Mouse (Mus musculus) liver, embryonic 16.5 days (tissue): Measurements from ENCODE around the gene Nrf1. TPM values are rescaled to one million over a fixed set of nuclear protein-coding genes. Genes with fewer than 3 reads are reported as not detected.

Source experiments
- ATAC-seq: fragments of 200-750 bp; cut with Nextera tagmentation; 2 replicates; pipeline ENCODE4 v1.8.0; 2017; ENCODE audit warnings: low read depth, mild to moderate bottlenecking, moderate number of reproducible peaks, moderate library complexity
- H3K27ac ChIP-seq: fragments of 300-500 bp; sonication (generic); 2 replicates; pipeline ENCODE4 v1.5.1; 2014; ENCODE audit warnings: mild to moderate bottlenecking, low read length
- H3K27me3 ChIP-seq: fragments of 300-500 bp; sonication (generic); 2 replicates; pipeline ENCODE4 v1.6.1; 2014; ENCODE audit warnings: low read depth, low read length, mixed read lengths; ENCODE audit not compliant: control insufficient read depth, insufficient read depth
- H3K36me3 ChIP-seq: fragments of 300-500 bp; sonication (generic); 2 replicates; pipeline ENCODE4 v1.6.1; 2014; ENCODE audit warnings: mild to moderate bottlenecking; ENCODE audit not compliant: control insufficient read depth, insufficient read depth
- H3K4me1 ChIP-seq: fragments of 300-500 bp; sonication (generic); 2 replicates; pipeline ENCODE4 v1.6.1; 2014; ENCODE audit warnings: low read depth, low read length, mixed read lengths; ENCODE audit not compliant: control insufficient read depth
- H3K4me2 ChIP-seq: fragments of 300-500 bp; sonication (generic); 2 replicates; pipeline ENCODE4 v1.6.1; 2014; ENCODE audit warnings: low read depth, low read length, mixed read lengths
- H3K4me3 ChIP-seq: fragments of 300-500 bp; sonication (generic); 2 replicates; pipeline ENCODE4 v1.5.1; 2014; ENCODE audit warnings: low read depth, mild to moderate bottlenecking, low read length
- H3K9ac ChIP-seq: fragments of 300-500 bp; sonication (generic); 2 replicates; pipeline ENCODE4 v1.6.1; 2014; ENCODE audit warnings: low read depth, low read length
- H3K9me3 ChIP-seq: fragments of 300-500 bp; sonication (generic); replicated peaks from 2 replicates; pipeline ENCODE4 v1.6.1; 2016; ENCODE audit warnings: low read length; ENCODE audit not compliant: control insufficient read depth
- WGBS: fragments of 180-500 bp; shearing (Covaris S2); extraction: QIAGEN DNeasy Blood & Tissue Kit; methylation state at CpG from one replicate; pipeline ENCODE4 v1.1.7; 2014; ENCODE audit not compliant: insufficient replicate concordance; 5-methylcytosine and 5-hydroxymethylcytosine counted together
- polyA plus RNA-seq: library from polyadenylated mRNA; unstranded; fragments of >200 nt; fragmentation: Nextera tagmentation; extraction: Ambion mirVana; gene quantifications from 2 replicates; pipeline ENCODE4 v1.2.1, GENCODE M21; 2015

The Nrf1 gene
- polyA plus RNA-seq, 1 experiment from 2014 or later, result 35.3 TPM

DNA sequence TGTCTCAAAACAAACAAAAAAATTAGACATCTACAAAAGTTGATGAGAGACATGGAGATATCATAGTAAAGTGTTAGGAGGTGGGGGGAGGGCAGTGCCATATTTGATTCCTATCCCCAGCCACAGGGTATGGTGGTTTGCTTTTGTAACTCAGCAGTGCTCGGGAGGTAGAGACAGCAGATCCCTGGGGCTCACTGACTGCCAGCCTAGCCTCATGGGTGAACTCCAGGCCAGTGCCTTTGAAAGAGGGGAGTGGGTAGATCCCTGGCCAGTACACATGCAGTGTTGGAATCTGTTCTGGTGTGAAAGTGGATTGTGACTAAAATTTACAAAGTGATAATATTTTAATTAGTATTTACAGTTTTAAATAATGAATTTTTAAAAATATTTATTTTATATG is 75.6 kb downstream of the Nrf1 start:
- H3K4me1 ChIP-seq, result no peaks in the 10 kb centered on the region
- H3K9ac ChIP-seq, result no peak overlapping the region
- no peak overlapping the region for H3K27ac ChIP-seq
- H3K9me3 ChIP-seq, result no peaks in the 10 kb centered on the region
- H3K4me2 ChIP-seq, result no peak overlapping the region
- no peaks in the 10 kb centered on the region for H3K27me3 ChIP-seq
- H3K36me3 ChIP-seq, result peaks cover 42% of the 10 kb centered on the region
- WGBS, result 79% methylated on average over 1 of the region's 1 CpGs
- H3K4me3 ChIP-seq, result no peak overlapping the region
- ATAC-seq, result no peak

- H3K9ac ChIP-seq, result no peak overlapping the region
- no peaks in the 10 kb centered on the region for H3K4me1 ChIP-seq
- peak overlapping the region; percentile 24; the same call in 1 of the 2 replicates for H3K27ac ChIP-seq
- H3K36me3 ChIP-seq, result peaks cover 23% of the 10 kb centered on the region
- H3K27me3 ChIP-seq, result no peaks in the 10 kb centered on the region
- H3K4me3 ChIP-seq, result no peak overlapping the region
- H3K4me2 ChIP-seq, result no peak overlapping the region
- H3K9me3 ChIP-seq, result no peaks in the 10 kb centered on the region
- ATAC-seq, result peak; percentile 72
- WGBS, result 66% methylated on average over 7 of the region's 7 CpGs
These were observed 78.3 kb downstream of the Nrf1 start for GRCm38 (mm10) chr6:30126060-30126459.

GRCm38 (mm10) chr6:30126766-30127165 is 79.0 kb downstream of the Nrf1 start:
- Histone ChIP-seq H3K9ac (no peak overlapping the region), H3K27ac (no peak overlapping the region), H3K27me3 (no peaks in the 10 kb centered on the region), H3K4me3 (no peak overlapping the region), H3K4me1 (no peaks in the 10 kb centered on the region; the same call in 1 of the 2 replicates), H3K9me3 (no peaks in the 10 kb centered on the region), H3K36me3 (peaks cover 23% of the 10 kb centered on the region), H3K4me2 (no peak overlapping the region)
- WGBS, result 80% methylated on average over 8 of the region's 9 CpGs
- no peak for ATAC-seq

DNA sequence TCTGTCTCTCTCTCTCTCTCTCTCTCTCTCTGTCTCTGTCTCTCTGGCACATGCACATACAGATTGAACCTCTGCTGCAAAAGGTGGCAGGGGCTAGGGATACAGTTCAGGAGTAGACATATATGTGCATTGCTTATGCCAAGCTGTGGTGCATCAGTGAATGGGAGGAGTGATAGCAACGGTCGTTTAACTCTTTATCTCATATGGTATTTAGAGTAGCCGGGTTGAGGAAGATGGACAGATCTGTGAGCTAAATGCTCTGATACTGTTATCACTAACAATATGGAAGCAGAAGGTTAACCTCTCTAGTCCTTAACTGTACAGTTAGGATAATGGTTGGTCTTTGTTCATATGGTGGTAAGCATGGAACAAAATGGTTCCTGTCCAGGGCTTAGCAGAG is 84.6 kb downstream of the Nrf1 start:
- Histone ChIP-seq H3K36me3 (peaks cover 16% of the 10 kb centered on the region), H3K27ac (no peak overlapping the region), H3K4me3 (no peak overlapping the region), H3K27me3 (no peaks in the 10 kb centered on the region), H3K9ac (no peak overlapping the region), H3K4me2 (no peak overlapping the region), H3K9me3 (no peaks in the 10 kb centered on the region), H3K4me1 (peaks cover 5% of the 10 kb centered on the region; the same call in 1 of the 2 replicates)
- peak; percentile 47; the same call in 1 of the 2 replicates for ATAC-seq
- 29% methylated on average over 3 of the region's 3 CpGs for WGBS

DNA sequence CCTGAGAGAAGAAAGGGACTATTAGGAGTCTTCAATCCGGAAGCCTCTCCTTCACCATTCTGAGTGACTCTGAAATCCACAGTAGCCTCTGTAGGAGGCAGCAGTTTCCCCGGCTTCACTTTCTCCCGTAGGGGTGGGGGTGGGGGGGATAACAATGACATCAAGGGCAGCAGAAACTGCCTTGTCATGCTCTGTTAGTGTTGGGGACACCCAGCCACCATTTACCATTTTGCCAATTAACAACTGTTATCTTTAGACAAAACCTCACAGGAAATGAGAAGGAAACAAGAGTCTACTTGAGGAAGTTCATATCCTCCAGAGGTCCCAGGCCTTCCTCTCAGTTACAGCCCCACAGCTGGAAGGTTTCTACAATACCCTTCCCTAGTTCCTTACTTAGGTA is 87.8 kb downstream of the Nrf1 start:
- no peaks in the 10 kb centered on the region for H3K9me3 ChIP-seq
- ATAC-seq, result peak; percentile 19; the same call in 1 of the 2 replicates
- H3K27me3 ChIP-seq, result no peaks in the 10 kb centered on the region
- no peak overlapping the region for H3K4me2 ChIP-seq
- H3K4me3 ChIP-seq, result no peak overlapping the region
- no peak overlapping the region for H3K9ac ChIP-seq
- peaks cover 5% of the 10 kb centered on the region; the same call in 1 of the 2 replicates for H3K4me1 ChIP-seq
- H3K27ac ChIP-seq, result no peak overlapping the region
- H3K36me3 ChIP-seq, result peaks cover 9% of the 10 kb centered on the region
- WGBS, result 16% methylated on average over 3 of the region's 3 CpGs

GRCm38 (mm10) chr6:30137227-30137626 is 89.4 kb downstream of the Nrf1 start:
- H3K27me3 ChIP-seq, result no peaks in the 10 kb centered on the region
- WGBS, result 70% methylated on average over 2 of the region's 2 CpGs
- H3K9me3 ChIP-seq, result no peaks in the 10 kb centered on the region
- ATAC-seq, result no peak
- H3K4me1 ChIP-seq, result peaks cover 5% of the 10 kb centered on the region; the same call in 1 of the 2 replicates
- H3K27ac ChIP-seq, result no peak overlapping the region
- no peak overlapping the region for H3K4me2 ChIP-seq
- no peak overlapping the region for H3K9ac ChIP-seq
- H3K36me3 ChIP-seq, result peaks cover 10% of the 10 kb centered on the region
- no peak overlapping the region for H3K4me3 ChIP-seq

DNA sequence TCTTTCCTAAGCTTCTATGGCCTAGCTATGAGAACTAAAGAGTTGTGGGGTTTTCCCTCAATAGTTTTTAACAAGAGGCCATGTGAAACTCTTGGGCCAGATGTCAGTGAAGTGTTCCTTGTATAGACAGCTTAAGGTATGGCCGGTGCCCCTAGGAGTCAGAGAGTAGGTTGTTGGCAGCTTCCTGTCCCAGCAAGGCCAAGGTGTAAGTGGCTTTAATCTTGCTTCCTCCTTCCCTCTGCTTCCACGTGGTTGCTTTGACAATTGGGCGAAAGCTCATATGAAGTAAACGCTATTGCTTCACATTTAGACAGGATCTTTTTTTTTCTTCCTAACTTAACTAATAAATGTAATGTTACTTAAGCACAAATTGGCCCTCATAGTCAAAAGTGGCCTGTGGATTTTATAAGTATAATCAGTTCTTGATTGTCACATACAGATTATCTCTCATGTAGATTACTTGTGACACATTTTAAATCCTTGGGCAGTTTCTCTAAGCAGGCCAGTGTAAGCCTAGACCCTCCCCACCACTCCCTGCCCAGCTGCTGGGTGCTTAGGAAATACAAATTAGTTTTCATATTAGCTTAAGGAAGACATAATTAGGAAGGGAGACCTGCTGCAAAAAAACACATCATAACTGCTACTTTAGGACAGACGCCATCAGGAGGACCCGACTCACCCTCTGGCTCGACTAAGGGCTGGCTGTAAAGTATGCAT is 91.7 kb downstream of the Nrf1 start:
- H3K9ac ChIP-seq, result no peak overlapping the region
- peaks cover 12% of the 10 kb centered on the region for H3K36me3 ChIP-seq
- H3K4me2 ChIP-seq, result no peak overlapping the region
- H3K27me3 ChIP-seq, result no peaks in the 10 kb centered on the region
- H3K9me3 ChIP-seq, result no peaks in the 10 kb centered on the region
- H3K4me1 ChIP-seq, result peaks cover 5% of the 10 kb centered on the region; the same call in 1 of the 2 replicates
- no peak overlapping the region for H3K4me3 ChIP-seq
- 70% methylated on average over 7 of the region's 7 CpGs for WGBS
- no peak for ATAC-seq
- H3K27ac ChIP-seq, result no peak overlapping the region

GRCm38 (mm10) chr6:30143263-30143662 is 95.5 kb downstream of the Nrf1 start:
- no peaks in the 10 kb centered on the region for H3K27me3 ChIP-seq
- H3K36me3 ChIP-seq, result peaks cover 15% of the 10 kb centered on the region
- H3K4me2 ChIP-seq, result no peak overlapping the region
- ATAC-seq, result no peak
- H3K9me3 ChIP-seq, result no peaks in the 10 kb centered on the region
- 85% methylated on average over 4 of the region's 4 CpGs for WGBS
- no peak overlapping the region for H3K4me3 ChIP-seq
- H3K4me1 ChIP-seq, result peaks cover 25% of the 10 kb centered on the region
- H3K27ac ChIP-seq, result no peak overlapping the region
- no peak overlapping the region for H3K9ac ChIP-seq

GRCm38 (mm10) chr6:30147058-30147457 is 99.3 kb downstream of the Nrf1 start:
- Histone ChIP-seq H3K27me3 (no peaks in the 10 kb centered on the region), H3K4me2 (peak overlapping the region; percentile 68), H3K9ac (peak overlapping the region; percentile 45), H3K9me3 (no peaks in the 10 kb centered on the region), H3K36me3 (peaks cover 21% of the 10 kb centered on the region), H3K4me3 (peak overlapping the region; percentile 30; the same call in 1 of the 2 replicates), H3K4me1 (peaks cover 35% of the 10 kb centered on the region), H3K27ac (peak overlapping the region; percentile 92)
- WGBS, result 19% methylated on average over 7 of the region's 7 CpGs
- ATAC-seq, result peak; percentile 93
